Mouse (Mus musculus) midbrain, embryonic 10.5 days (tissue): ENCODE data around the gene Mrgprb5. TPM values are rescaled to one million over a fixed set of nuclear protein-coding genes. Genes with fewer than 3 reads are reported as not detected.
A peak's percentile ranks its signal among the peaks of the same experiment; 100 is the strongest.
"Not testable (repeated sequence)": the region's sequence is repeated elsewhere in the genome, so short reads cannot be mapped to it uniquely, and the experiment has no call there.

Experiments
- DNase-seq: peaks from one replicate; pipeline ENCODE4 v3.0.0-alpha.2; 2017; ENCODE audit warnings: low spot score
- H3K27ac ChIP-seq: fragments of 300-500 bp; sonication (generic); replicated peaks from 2 replicates; pipeline ENCODE4 v1.5.1; 2016; ENCODE audit warnings: mild to moderate bottlenecking
- H3K27me3 ChIP-seq: fragments of 300-500 bp; sonication (generic); 2 replicates; pipeline ENCODE4 v1.6.1; 2016; ENCODE audit warnings: low read depth, mild to moderate bottlenecking; ENCODE audit not compliant: poor library complexity, severe bottlenecking
- H3K36me3 ChIP-seq: fragments of 300-500 bp; sonication (generic); 2 replicates; pipeline ENCODE4 v1.6.1; 2016; ENCODE audit warnings: mild to moderate bottlenecking, moderate library complexity
- H3K4me1 ChIP-seq: fragments of 300-500 bp; sonication (generic); 2 replicates; pipeline ENCODE4 v1.6.1; 2016
- H3K4me3 ChIP-seq: fragments of 300-500 bp; sonication (generic); 2 replicates; pipeline ENCODE4 v1.5.1; 2016; ENCODE audit warnings: mild to moderate bottlenecking, moderate library complexity
- H3K9me3 ChIP-seq: fragments of 300-500 bp; sonication (generic); replicated peaks from 2 replicates; pipeline ENCODE4 v1.6.1; 2016; ENCODE audit warnings: mild to moderate bottlenecking
- WGBS: fragments of 180-500 bp; shearing (Covaris S2); methylation state at CpG from one replicate; pipeline ENCODE4 v1.1.7; 2016; 5-methylcytosine and 5-hydroxymethylcytosine counted together
- polyA plus RNA-seq: library from polyadenylated mRNA; unstranded; fragments of >200 nt; fragmentation: Nextera tagmentation; extraction: Ambion mirVana; gene quantifications from 2 replicates; pipeline ENCODE4 v1.2.1, GENCODE M21; 2016

Gene Mrgprb5
- polyA plus RNA-seq: not detected in 2 replicates

- 83% methylated on average over 2 of the region's 2 CpGs for WGBS
- Histone ChIP-seq H3K9me3 (no peaks in the 10 kb centered on the region), H3K4me1 (peaks cover 6% of the 10 kb centered on the region; the same call in 1 of the 2 replicates), H3K27me3 (no peaks in the 10 kb centered on the region), H3K4me3 (no peak within 1 kb of the TSS), H3K36me3 (no peaks in the 10 kb centered on the region), H3K27ac (no peak within 1 kb of the TSS)
- no peak for DNase-seq
Observed at GRCm38 (mm10) chr7:48168919-48169318, at the start of gene Mrgprb5. Gene Mrgprb5, minus strand, starts transcription at chr7:48169019.

GRCm38 (mm10) chr7:48199188-48199587 is 30.4 kb upstream of the Mrgprb5 start, which contains the start of gene Mrgprb4:
Gene Mrgprb4, minus strand, starts transcription at chr7:48199288.
- no peaks in the 10 kb centered on the region for H3K27me3 ChIP-seq
- 85% methylated on average over 3 of the region's 3 CpGs for WGBS

GRCm38 (mm10) chr7:48167471-48167870 is 1.3 kb downstream of the Mrgprb5 start:
- WGBS: 57% methylated on average over 2 of the region's 2 CpGs
- no peak overlapping the region for H3K27ac ChIP-seq
- DNase-seq: no peak
- peaks cover 6% of the 10 kb centered on the region; the same call in 1 of the 2 replicates for H3K4me1 ChIP-seq
- no peaks in the 10 kb centered on the region for H3K36me3 ChIP-seq
- no peaks in the 10 kb centered on the region for H3K27me3 ChIP-seq
- no peaks in the 10 kb centered on the region for H3K9me3 ChIP-seq
- H3K4me3 ChIP-seq: no peak overlapping the region

More at GRCm38 (mm10) chr7:48199188-48199587, 30.4 kb upstream of the Mrgprb5 start, which contains the start of gene Mrgprb4:
- Histone ChIP-seq H3K27ac (no peak within 1 kb of the TSS), H3K9me3 (peaks cover 10% of the 10 kb centered on the region; the same call in 1 of the 2 replicates), H3K4me3 (no peak within 1 kb of the TSS), H3K4me1 (no peaks in the 10 kb centered on the region), H3K36me3 (no peaks in the 10 kb centered on the region)
- no peak for DNase-seq

- Histone ChIP-seq H3K4me1 (peaks cover 12% of the 10 kb centered on the region), H3K4me3 (peak overlapping the region; percentile 57), H3K27me3 (no peaks in the 10 kb centered on the region), H3K9me3 (peaks cover 28% of the 10 kb centered on the region; the same call in 1 of the 2 replicates), H3K27ac (peak overlapping the region; percentile 84), H3K36me3 (no peaks in the 10 kb centered on the region)
- peak; percentile 74 for DNase-seq
- WGBS: 2% methylated on average over 17 of the region's 17 CpGs
Observed at GRCm38 (mm10) chr7:48138248-48138702, 30.5 kb downstream of the Mrgprb5 start.

- Histone ChIP-seq H3K27ac (peak overlapping the region; percentile 84), H3K4me3 (peak overlapping the region; percentile 57), H3K36me3 (no peaks in the 10 kb centered on the region), H3K9me3 (peaks cover 28% of the 10 kb centered on the region; the same call in 1 of the 2 replicates), H3K27me3 (no peaks in the 10 kb centered on the region), H3K4me1 (peaks cover 12% of the 10 kb centered on the region)
- WGBS: 9% methylated on average over 51 of the region's 52 CpGs
- DNase-seq: peak; percentile 72
Observed at GRCm38 (mm10) chr7:48137216-48138077, 31.4 kb downstream of the Mrgprb5 start.

- H3K4me3 ChIP-seq: no peak overlapping the region
- H3K27me3 ChIP-seq: no peaks in the 10 kb centered on the region
- peaks cover 5% of the 10 kb centered on the region; the same call in 1 of the 2 replicates for H3K9me3 ChIP-seq
- no peaks in the 10 kb centered on the region for H3K36me3 ChIP-seq
- 62% methylated on average over 4 of the region's 4 CpGs for WGBS
- no peak for DNase-seq
- H3K27ac ChIP-seq: no peak overlapping the region
- peaks cover 7% of the 10 kb centered on the region for H3K4me1 ChIP-seq
Observed at GRCm38 (mm10) chr7:48132674-48133073, 36.1 kb downstream of the Mrgprb5 start.

- H3K36me3 ChIP-seq, DNase-seq, H3K27me3 ChIP-seq, H3K9me3 ChIP-seq, H3K27ac ChIP-seq, H3K4me1 ChIP-seq: not testable (repeated sequence)
- H3K4me3 ChIP-seq: peak overlapping the region; percentile 49
- 1% methylated on average over 6 of the region's 7 CpGs for WGBS
Observed at GRCm38 (mm10) chr7:48132247-48132646, 36.6 kb downstream of the Mrgprb5 start.

GRCm38 (mm10) chr7:48131820-48132219 is 37.0 kb downstream of the Mrgprb5 start:
- H3K9me3 ChIP-seq, H3K4me1 ChIP-seq, H3K36me3 ChIP-seq, H3K27me3 ChIP-seq: not testable (repeated sequence)
- DNase-seq: peak; percentile 32
- Histone ChIP-seq H3K27ac (peak overlapping the region; percentile 82), H3K4me3 (peak overlapping the region; percentile 49)
- 1% methylated on average over 11 of the region's 14 CpGs for WGBS

GRCm38 (mm10) chr7:48123806-48124205 is 45.0 kb downstream of the Mrgprb5 start:
- no peak for DNase-seq
- no peak overlapping the region for H3K27ac ChIP-seq
- 80% methylated on average over 5 of the region's 5 CpGs for WGBS
- H3K36me3 ChIP-seq: no peaks in the 10 kb centered on the region
- no peaks in the 10 kb centered on the region for H3K9me3 ChIP-seq
- H3K4me3 ChIP-seq: no peak overlapping the region
- no peaks in the 10 kb centered on the region for H3K4me1 ChIP-seq
- H3K27me3 ChIP-seq: no peaks in the 10 kb centered on the region

Other genes starting within 250 kb of the Mrgprb5 start
- not detected in 2 replicates for gene Mrgpra4, start 186.9 kb downstream of the Mrgprb5 start, polyA plus RNA-seq
- gene Mrgprx1, start 141.4 kb downstream of the Mrgprb5 start, polyA plus RNA-seq: not detected in 2 replicates
- not detected in 2 replicates for gene Mrgprb4, start 30.3 kb upstream of the Mrgprb5 start, polyA plus RNA-seq
- not detected in 2 replicates for gene Mrgprb8, start 219.5 kb upstream of the Mrgprb5 start, polyA plus RNA-seq